Mouse (Mus musculus): ENCODE data around the gene Dse.

DNA sequence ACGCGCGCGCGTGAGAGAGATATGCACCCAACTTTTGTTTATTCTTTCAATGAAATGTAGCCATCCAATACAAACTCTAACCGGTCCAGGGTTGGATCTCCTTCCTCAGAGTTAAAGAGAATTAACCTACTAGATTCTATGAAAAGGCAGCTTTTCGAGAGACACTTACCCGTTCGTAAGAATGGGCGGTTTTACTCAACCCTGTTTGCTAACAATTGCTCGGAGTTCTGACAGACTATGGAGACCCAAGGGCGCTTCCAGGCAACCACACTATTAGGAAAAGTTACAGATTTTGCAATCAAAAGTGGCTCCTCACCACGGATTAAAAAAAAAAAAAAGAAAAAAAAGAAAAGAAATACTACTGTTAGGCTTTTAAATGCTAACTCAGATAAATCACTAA is 516 bp upstream of the Dse start:
- TF ChIP-seq CTCF (IDR thresholded peaks at IDR 0.05; ENCODE audit: insufficient read depth, low read length) (no peak), POLR2A (IDR thresholded peaks at IDR 0.05; ENCODE audit: borderline replicate concordance, extremely low read depth, low read depth, low read length) (no peak)

All from lung, adult 2 months (tissue).